Mouse (Mus musculus): ENCODE data around the gene Slc25a41. TPM values are rescaled to one million over a fixed set of nuclear protein-coding genes. Genes with fewer than 3 reads are reported as not detected.
"Not testable (repeated sequence)": the region's sequence is repeated elsewhere in the genome, so short reads cannot be mapped to it uniquely, and the experiment has no call there.

The Slc25a41 gene
- polyA plus RNA-seq, 1 experiment from 2014 or later: not detected

DNA sequence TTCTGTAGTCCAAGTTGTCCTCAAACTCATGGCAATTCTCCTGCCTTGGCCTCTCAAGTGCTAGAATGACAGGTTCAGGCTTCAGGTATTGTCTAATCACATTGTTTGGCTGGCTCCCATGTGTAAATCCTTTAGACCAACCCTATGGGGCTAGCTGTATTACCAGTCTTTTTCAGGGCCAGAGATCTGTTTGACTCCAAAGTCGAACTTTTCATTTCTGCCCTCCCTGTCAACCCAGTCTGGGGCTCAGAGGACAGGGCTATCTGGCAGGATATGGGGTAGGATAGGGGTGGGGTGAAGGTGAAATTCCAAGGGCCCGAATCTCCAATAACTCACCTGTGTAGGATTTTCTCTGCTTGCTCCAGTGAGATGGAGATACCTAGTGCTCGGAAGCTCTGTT lies 14.8 kb upstream of the Slc25a41 start:
- Histone ChIP-seq H3K36me3 (replicated peaks; ENCODE audit: control insufficient read depth, insufficient read depth) (peaks cover 53% of the 10 kb centered on the region), H3K4me1 (replicated peaks; ENCODE audit: control insufficient read depth, insufficient read depth, low read length) (peaks cover 15% of the 10 kb centered on the region), H3K9me3 (ENCODE audit: control insufficient read depth, low read length) (no peaks in the 10 kb centered on the region), H3K9ac (no peak overlapping the region), H3K27ac (no peak overlapping the region), H3K27me3 (ENCODE audit: control insufficient read depth, insufficient read depth, low read length) (peaks cover 4% of the 10 kb centered on the region; the same call in 1 of the 2 replicates), H3K4me2 (replicated peaks) (no peak overlapping the region), H3K4me3 (replicated peaks; ENCODE audit: low read length) (no peak overlapping the region)
- WGBS: 87% methylated on average over 3 of the region's 3 CpGs
- DNase-seq (ENCODE audit: low spot score) (no peak), ATAC-seq (ENCODE audit: low FRiP score) (no peak)

DNA sequence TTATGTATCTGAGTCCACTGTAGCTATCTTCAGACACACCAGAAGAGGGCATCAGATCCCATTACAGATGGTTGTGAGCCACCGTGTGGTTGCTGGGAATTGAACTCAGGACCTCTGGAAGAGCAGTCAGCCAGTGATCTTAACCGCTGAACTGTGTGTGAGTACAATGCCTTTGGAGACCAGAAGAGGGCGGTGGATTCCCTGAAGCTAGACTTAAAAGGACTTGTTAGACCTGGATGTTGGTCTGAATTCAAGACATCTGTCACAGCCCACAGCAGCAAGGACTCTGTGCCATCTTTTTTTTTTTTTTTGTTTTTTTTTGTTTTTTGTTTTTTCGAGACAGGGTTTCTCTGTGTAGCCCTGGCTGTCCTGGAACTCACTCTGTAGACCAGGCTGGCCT lies 10.2 kb upstream of the Slc25a41 start:
- not testable (repeated sequence) for H3K4me2 ChIP-seq (replicated peaks); H3K4me1 ChIP-seq (replicated peaks; ENCODE audit: control insufficient read depth, insufficient read depth, low read length); H3K27me3 ChIP-seq (ENCODE audit: control insufficient read depth, insufficient read depth, low read length); H3K9me3 ChIP-seq (ENCODE audit: control insufficient read depth, low read length); H3K4me3 ChIP-seq (replicated peaks; ENCODE audit: low read length); ATAC-seq (ENCODE audit: low FRiP score); H3K27ac ChIP-seq; DNase-seq (ENCODE audit: low spot score); H3K9ac ChIP-seq
- 82% methylated on average over 3 of the region's 4 CpGs for WGBS
- H3K36me3 ChIP-seq (replicated peaks; ENCODE audit: control insufficient read depth, insufficient read depth): peaks cover 87% of the 10 kb centered on the region

DNA sequence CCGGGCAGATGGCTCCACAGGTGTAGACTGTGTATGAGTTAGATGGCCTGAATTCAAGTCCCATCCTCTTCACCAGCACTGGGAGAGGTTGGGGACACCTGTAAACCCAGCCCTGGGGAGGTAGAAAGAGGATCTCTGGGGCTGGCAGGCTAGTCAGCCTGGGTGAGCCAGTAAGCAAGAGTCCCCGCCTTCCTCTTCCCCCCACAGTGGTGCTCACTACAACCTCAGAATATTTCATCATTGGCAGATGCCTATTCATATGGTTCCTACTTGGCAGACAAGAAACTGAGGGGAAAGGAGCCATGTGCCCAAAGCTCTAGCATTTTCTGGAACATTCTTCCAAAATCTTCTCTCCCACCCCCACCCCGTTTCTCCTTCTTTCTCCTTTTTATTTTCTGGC lies 7.4 kb upstream of the Slc25a41 start:
- Histone ChIP-seq H3K9me3 (ENCODE audit: control insufficient read depth, low read length) (no peaks in the 10 kb centered on the region), H3K27ac (no peak overlapping the region), H3K4me2 (replicated peaks) (no peak overlapping the region), H3K36me3 (replicated peaks; ENCODE audit: control insufficient read depth, insufficient read depth) (peaks cover 75% of the 10 kb centered on the region), H3K27me3 (ENCODE audit: control insufficient read depth, insufficient read depth, low read length) (no peaks in the 10 kb centered on the region), H3K9ac (no peak overlapping the region), H3K4me1 (replicated peaks; ENCODE audit: control insufficient read depth, insufficient read depth, low read length) (no peaks in the 10 kb centered on the region), H3K4me3 (replicated peaks; ENCODE audit: low read length) (no peak overlapping the region)
- no peak for ATAC-seq (ENCODE audit: low FRiP score)
- DNase-seq (ENCODE audit: low spot score): no peak
- WGBS: 97% methylated on average over 3 of the region's 3 CpGs

DNA sequence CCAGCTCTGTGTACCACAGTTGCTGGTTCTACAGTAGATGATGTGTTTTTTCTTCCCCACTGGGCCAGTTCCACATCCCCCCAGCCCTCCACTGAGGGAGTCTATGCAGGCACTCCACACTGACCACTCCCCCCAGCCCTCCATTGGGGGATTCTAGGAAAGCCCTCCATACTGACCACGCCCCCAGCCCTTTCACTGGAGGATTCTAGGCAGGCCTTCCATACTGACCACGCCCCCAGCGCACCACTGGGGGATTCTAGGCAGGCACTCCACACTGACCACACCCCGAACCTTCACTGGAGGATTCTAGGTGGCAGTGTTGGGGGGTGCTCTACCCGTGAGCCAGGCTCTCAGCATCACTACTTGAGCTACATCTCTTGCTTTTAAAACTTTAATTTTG lies 6.0 kb upstream of the Slc25a41 start:
- Histone ChIP-seq H3K9me3 (ENCODE audit: control insufficient read depth, low read length) (no peaks in the 10 kb centered on the region), H3K27ac (no peak overlapping the region), H3K4me2 (replicated peaks) (no peak overlapping the region), H3K4me3 (replicated peaks; ENCODE audit: low read length) (no peak overlapping the region), H3K36me3 (replicated peaks; ENCODE audit: control insufficient read depth, insufficient read depth) (peaks cover 61% of the 10 kb centered on the region), H3K27me3 (ENCODE audit: control insufficient read depth, insufficient read depth, low read length) (no peaks in the 10 kb centered on the region), H3K9ac (no peak overlapping the region), H3K4me1 (replicated peaks; ENCODE audit: control insufficient read depth, insufficient read depth, low read length) (no peaks in the 10 kb centered on the region)
- WGBS: 27% methylated on average over 5 of the region's 5 CpGs
- no peak for ATAC-seq (ENCODE audit: low FRiP score)
- no peak for DNase-seq (ENCODE audit: low spot score)

DNA sequence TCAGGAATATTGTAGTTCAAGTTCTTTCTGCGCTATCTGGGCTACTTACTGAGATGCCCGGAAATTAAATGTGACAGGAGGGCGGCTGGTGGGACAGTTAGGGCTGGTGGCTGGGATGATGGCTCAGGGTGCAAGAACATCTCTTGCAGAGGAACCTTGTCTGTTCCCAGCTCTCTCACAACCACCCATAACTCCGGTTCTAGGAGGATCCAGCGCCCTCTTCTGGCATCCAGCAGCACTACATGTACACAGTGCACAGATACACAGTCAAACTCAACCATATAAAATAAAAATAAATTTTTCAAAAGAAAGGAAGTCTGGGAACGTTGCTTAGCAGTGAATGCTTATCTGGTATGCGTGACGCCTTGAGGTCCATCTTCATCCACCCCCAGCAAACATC lies 2.5 kb downstream of the Slc25a41 start:
- no peak for ATAC-seq (ENCODE audit: low FRiP score)
- Histone ChIP-seq H3K4me2 (replicated peaks) (no peak overlapping the region), H3K9me3 (ENCODE audit: control insufficient read depth, low read length) (no peaks in the 10 kb centered on the region), H3K27me3 (ENCODE audit: control insufficient read depth, insufficient read depth, low read length) (0 out of 2 replicates have a peak, but pooled peaks cover 6% of the 10 kb centered on the region), H3K36me3 (replicated peaks; ENCODE audit: control insufficient read depth, insufficient read depth) (no peaks in the 10 kb centered on the region), H3K27ac (no peak overlapping the region), H3K4me1 (replicated peaks; ENCODE audit: control insufficient read depth, insufficient read depth, low read length) (no peaks in the 10 kb centered on the region), H3K4me3 (replicated peaks; ENCODE audit: low read length) (no peak overlapping the region), H3K9ac (no peak overlapping the region)
- DNase-seq (ENCODE audit: low spot score): no peak
- WGBS: 45% methylated on average over 8 of the region's 8 CpGs

DNA sequence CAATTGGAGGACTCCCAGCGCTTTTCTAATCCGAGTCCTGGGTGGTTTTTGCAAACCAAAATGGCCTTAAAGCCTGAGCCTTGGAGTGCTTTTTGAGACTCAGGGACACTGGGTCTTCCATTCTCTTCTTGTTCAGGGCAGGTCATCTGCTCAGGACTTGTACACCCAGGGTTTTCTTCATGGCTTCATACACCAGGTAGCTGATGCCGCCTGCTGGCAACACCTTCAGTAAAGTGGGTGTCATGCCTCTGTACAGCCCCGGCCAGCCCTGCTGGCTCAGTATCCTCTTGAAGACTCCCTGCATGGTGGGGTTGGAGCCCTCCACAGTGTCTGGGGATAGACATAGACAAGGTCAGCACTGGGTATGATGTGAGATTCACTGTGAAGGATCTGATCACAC lies 8.6 kb downstream of the Slc25a41 start:
- Histone ChIP-seq H3K4me3 (replicated peaks; ENCODE audit: low read length) (0 out of 2 replicates have a peak overlapping the region, but pooled peaks have one; percentile 33), H3K4me2 (replicated peaks) (peak overlapping the region; percentile 68), H3K27ac (no peak overlapping the region)

DNA sequence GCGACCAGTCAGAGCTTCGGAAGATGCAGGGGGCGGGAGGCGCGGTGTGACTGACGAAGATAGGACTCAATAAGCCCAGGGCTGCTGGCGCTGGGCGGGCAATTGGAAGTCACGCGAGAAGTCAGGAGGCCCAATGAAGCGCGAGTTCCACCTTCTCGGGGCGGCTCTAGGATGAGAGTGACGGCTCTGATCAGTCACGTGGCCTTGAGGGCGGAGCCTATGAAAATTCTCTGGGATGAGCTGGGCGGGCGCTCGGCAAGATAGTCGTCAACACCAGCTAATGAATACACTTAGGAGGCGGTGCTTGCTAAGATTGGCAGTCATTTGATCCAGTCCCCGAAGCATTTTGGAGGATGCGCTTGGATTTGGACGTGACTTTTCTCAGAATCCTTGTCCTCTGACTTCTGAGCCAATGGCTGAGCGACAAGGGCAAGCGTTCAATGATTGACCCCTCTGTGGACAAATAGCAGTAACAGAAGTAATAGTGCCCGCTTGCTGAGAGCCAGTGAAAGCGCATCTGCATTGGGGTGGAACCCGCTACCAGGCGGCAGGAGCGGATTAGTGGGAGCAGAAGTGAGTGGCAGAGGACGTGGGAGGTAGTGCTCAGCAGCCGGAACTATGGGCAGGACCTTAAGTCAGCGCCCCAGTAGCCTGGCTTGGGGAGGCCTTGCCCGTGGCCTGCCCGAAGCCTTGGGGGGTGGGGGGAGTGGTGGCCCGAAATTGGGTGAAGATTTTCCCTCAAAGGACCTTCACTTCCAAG lies 9.6 kb downstream of the Slc25a41 start:
- ATAC-seq (ENCODE audit: low FRiP score) (peak; percentile 98), DNase-seq (ENCODE audit: low spot score) (peak; percentile 99)
- under 1% methylated on average over 38 of the region's 38 CpGs for WGBS
- no peaks in the 10 kb centered on the region for H3K9me3 ChIP-seq (ENCODE audit: control insufficient read depth, low read length)
- H3K4me3 ChIP-seq (replicated peaks; ENCODE audit: low read length): peak overlapping the region; percentile 95
- peak overlapping the region; percentile 54 for H3K9ac ChIP-seq
- peaks cover 18% of the 10 kb centered on the region for H3K36me3 ChIP-seq (replicated peaks; ENCODE audit: control insufficient read depth, insufficient read depth)
- H3K4me2 ChIP-seq (replicated peaks): peak overlapping the region; percentile 68
- peak overlapping the region; percentile 77 for H3K27ac ChIP-seq
- peaks cover 22% of the 10 kb centered on the region for H3K4me1 ChIP-seq (replicated peaks; ENCODE audit: control insufficient read depth, insufficient read depth, low read length)
- H3K27me3 ChIP-seq (ENCODE audit: control insufficient read depth, insufficient read depth, low read length): no peaks in the 10 kb centered on the region

More for the DNA sequence above, 8.6 kb downstream of the Slc25a41 start:
- DNase-seq (ENCODE audit: low spot score) (no peak), ATAC-seq (ENCODE audit: low FRiP score) (no peak)
- no peaks in the 10 kb centered on the region for H3K9me3 ChIP-seq (ENCODE audit: control insufficient read depth, low read length)
- H3K4me1 ChIP-seq (replicated peaks; ENCODE audit: control insufficient read depth, insufficient read depth, low read length): peaks cover 22% of the 10 kb centered on the region
- 89% methylated on average over 4 of the region's 4 CpGs for WGBS
- peaks cover 8% of the 10 kb centered on the region for H3K36me3 ChIP-seq (replicated peaks; ENCODE audit: control insufficient read depth, insufficient read depth)
- no peak overlapping the region for H3K9ac ChIP-seq
- no peaks in the 10 kb centered on the region for H3K27me3 ChIP-seq (ENCODE audit: control insufficient read depth, insufficient read depth, low read length)

DNA sequence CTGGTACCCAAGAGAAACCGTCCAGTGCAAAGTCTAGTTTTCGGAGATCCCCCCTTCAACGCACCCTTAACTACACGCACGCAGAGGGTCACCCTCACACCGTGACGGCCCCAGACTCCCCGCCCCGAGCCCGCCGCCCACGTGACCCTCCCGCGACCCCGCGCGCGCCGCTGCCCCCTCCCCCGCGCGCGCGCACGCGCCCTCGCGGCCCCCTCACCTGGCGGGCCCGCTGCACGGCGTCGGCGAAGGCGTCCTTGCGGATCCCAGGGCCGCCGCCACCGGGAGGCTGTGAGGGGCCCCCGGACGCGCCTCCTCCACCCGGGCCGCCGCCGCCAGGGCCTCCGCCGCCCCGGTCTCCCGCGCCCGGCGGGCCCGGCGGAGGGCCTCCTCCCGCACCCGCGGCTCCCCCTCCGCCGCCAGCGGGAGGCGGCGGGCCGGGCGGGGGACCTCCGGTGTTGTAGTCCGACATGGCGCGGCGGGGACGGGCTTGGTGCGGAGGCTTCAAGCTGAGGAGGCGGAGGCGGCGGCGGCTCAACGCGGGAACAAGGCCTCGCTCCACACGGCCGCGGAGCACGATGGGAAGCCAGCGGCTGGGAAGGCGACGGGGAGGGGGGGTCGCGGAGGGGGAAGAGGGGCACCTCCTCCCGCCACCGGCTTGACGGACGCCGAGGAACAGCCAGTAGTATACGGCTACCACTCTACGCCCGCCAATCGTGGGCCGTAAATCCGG lies 10.4 kb downstream of the Slc25a41 start, which contains the start of gene Khsrp:
Gene Khsrp (minus strand): TSS at position 592 of the 730 bp plus-strand sequence.
- Histone ChIP-seq H3K4me3 (replicated peaks; ENCODE audit: low read length) (peak within 1 kb of the TSS; percentile 95), H3K9me3 (ENCODE audit: control insufficient read depth, low read length) (no peaks in the 10 kb centered on the region), H3K4me1 (replicated peaks; ENCODE audit: control insufficient read depth, insufficient read depth, low read length) (peaks cover 22% of the 10 kb centered on the region), H3K4me2 (replicated peaks) (peak within 1 kb of the TSS; percentile 90), H3K27me3 (ENCODE audit: control insufficient read depth, insufficient read depth, low read length) (no peaks in the 10 kb centered on the region), H3K27ac (peak within 1 kb of the TSS; percentile 94), H3K9ac (peak within 1 kb of the TSS; percentile 99), H3K36me3 (replicated peaks; ENCODE audit: control insufficient read depth, insufficient read depth) (peaks cover 25% of the 10 kb centered on the region)
- no peak for ATAC-seq (ENCODE audit: low FRiP score)
- WGBS: under 1% methylated on average over 84 of the region's 99 CpGs
- DNase-seq (ENCODE audit: low spot score): peak; percentile 45

DNA sequence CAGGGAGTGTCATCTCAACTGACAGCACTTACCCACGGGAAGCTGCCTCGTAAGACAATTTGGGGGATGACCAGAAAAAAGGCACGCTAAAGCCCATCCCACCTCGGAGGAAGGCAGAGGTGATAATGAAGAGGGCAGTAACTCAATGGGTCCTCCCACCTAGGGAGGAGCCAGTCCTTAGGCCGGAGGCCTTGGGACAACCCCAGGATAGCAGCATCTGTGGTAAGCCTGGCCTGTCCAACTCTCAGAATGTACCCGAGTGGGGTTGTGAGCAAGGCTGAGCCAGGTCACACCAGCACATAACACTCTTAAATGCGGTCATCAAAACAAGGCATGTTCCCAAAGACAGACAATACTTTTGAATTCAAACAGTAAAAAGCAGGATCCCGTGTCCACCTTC lies 11.8 kb downstream of the Slc25a41 start:
- DNase-seq (ENCODE audit: low spot score) (no peak), ATAC-seq (ENCODE audit: low FRiP score) (no peak)
- H3K36me3 ChIP-seq (replicated peaks; ENCODE audit: control insufficient read depth, insufficient read depth): peaks cover 39% of the 10 kb centered on the region

More for the DNA sequence above, 11.8 kb downstream of the Slc25a41 start:
- peak overlapping the region; percentile 90 for H3K4me2 ChIP-seq (replicated peaks)
- no peaks in the 10 kb centered on the region for H3K9me3 ChIP-seq (ENCODE audit: control insufficient read depth, low read length)
- WGBS: 65% methylated on average over 8 of the region's 8 CpGs
- no peak overlapping the region for H3K27ac ChIP-seq
- peak overlapping the region; percentile 99 for H3K9ac ChIP-seq
- peak overlapping the region; percentile 95; the same call in 1 of the 2 replicates for H3K4me3 ChIP-seq (replicated peaks; ENCODE audit: low read length)
- peaks cover 22% of the 10 kb centered on the region for H3K4me1 ChIP-seq (replicated peaks; ENCODE audit: control insufficient read depth, insufficient read depth, low read length)
- no peaks in the 10 kb centered on the region for H3K27me3 ChIP-seq (ENCODE audit: control insufficient read depth, insufficient read depth, low read length)
